Mouse (Mus musculus): ENCODE data around the gene St3gal3. TPM values are rescaled to one million over a fixed set of nuclear protein-coding genes. Genes with fewer than 3 reads are reported as not detected.

St3gal3 gene
- polyA plus RNA-seq, 1 experiment = 6.8 TPM

DNA sequence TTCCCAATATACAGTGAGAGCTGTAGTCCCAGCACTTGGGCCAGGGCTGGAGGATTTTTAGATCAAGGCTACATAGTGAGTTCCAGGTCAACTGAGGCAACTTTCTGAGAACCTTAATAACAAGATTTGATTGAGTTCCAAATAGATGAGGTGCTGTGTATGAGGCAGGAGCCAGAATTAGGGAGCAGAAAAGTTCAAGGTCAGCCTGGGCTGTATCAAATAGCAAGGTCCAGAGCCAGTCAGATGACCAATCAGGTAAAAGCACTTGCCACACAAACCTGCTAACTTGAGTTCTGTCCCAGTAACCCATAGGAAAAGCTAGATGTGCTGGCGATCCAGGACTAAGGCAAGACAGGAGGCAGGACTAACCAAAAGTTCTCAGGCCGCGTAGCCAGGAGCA, 23.0 kb upstream of the St3gal3 start:
- TF ChIP-seq CTCF (IDR thresholded peaks at IDR 0.05; ENCODE audit: control insufficient read depth, insufficient read depth, low read length) (no peak), POLR2A (IDR thresholded peaks at IDR 0.05; ENCODE audit: borderline replicate concordance, control insufficient read depth, low read depth, low read length) (no peak)
- Histone ChIP-seq H3K27ac (ENCODE audit: control insufficient read depth, insufficient read depth, low read depth, low read length, poor library complexity) (no peak overlapping the region), H3K4me3 (replicated peaks; ENCODE audit: control insufficient read depth, low read depth, low read length) (no peak overlapping the region), H3K4me1 (ENCODE audit: control insufficient read depth, insufficient read depth, low read length) (no peaks in the 10 kb centered on the region; the same call in none of the 2 replicates)
- WGBS = 93% methylated on average over 3 of the region's 3 CpGs

GRCm38 (mm10) chr4:118156559-118156958, 21.8 kb upstream of the St3gal3 start:
- no peak for TF ChIP-seq CTCF (IDR thresholded peaks at IDR 0.05; ENCODE audit: control insufficient read depth, insufficient read depth, low read length)
- TF ChIP-seq POLR2A (IDR thresholded peaks at IDR 0.05; ENCODE audit: borderline replicate concordance, control insufficient read depth, low read depth, low read length) = no peak
- 94% methylated on average over 15 of the region's 15 CpGs for WGBS
- H3K4me3 ChIP-seq (replicated peaks; ENCODE audit: control insufficient read depth, low read depth, low read length) = no peak overlapping the region
- H3K27ac ChIP-seq (ENCODE audit: control insufficient read depth, insufficient read depth, low read depth, low read length, poor library complexity) = no peak overlapping the region
- H3K4me1 ChIP-seq (ENCODE audit: control insufficient read depth, insufficient read depth, low read length) = peaks cover 3% of the 10 kb centered on the region

- WGBS = 67% methylated on average over 5 of the region's 5 CpGs
- H3K4me1 ChIP-seq (ENCODE audit: control insufficient read depth, insufficient read depth, low read length) = peaks cover 3% of the 10 kb centered on the region
- H3K27ac ChIP-seq (ENCODE audit: control insufficient read depth, insufficient read depth, low read depth, low read length, poor library complexity) = no peak overlapping the region
- TF ChIP-seq POLR2A (IDR thresholded peaks at IDR 0.05; ENCODE audit: borderline replicate concordance, control insufficient read depth, low read depth, low read length) = no peak
- TF ChIP-seq CTCF (IDR thresholded peaks at IDR 0.05; ENCODE audit: control insufficient read depth, insufficient read depth, low read length) = no peak
- H3K4me3 ChIP-seq (replicated peaks; ENCODE audit: control insufficient read depth, low read depth, low read length) = no peak overlapping the region
These were observed 20.2 kb upstream of the St3gal3 start for GRCm38 (mm10) chr4:118154889-118155288.

DNA sequence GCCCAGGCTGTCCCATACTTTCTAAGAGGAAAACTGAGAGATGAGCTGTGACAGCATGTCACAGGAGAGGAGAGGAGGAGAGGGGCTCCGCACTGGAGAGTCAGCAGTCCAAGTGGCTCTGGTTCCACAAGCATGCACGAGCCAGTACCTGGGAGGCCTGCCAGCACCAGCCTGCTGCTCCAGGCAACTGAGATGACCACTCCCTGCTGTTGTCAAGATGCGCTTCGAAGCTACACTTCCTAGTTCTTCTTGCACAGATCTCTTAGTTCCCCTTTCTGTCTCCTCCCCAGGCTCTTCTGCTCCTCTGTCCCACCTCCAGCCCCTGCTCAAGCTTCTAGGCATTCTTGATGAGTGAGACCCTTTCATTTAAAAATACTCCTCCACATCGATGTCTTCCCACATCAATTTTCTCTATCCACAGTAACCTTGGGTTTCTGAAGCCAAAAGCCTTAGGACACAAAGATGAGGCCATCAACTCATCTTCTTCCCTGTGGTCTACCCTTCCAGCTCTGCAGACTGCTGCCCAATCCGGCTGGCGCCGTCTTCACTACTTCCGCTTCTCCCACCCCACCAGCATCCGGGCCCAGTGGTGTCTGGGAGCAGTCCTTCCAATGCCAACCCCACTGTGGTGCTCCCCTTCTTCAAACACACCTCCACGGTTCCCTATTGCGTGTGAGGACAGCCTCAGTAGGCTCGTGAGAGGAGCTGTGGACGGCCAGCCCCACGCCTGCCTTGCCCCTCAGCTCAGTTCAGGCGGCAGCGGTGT, 17.5 kb upstream of the St3gal3 start:
- Histone ChIP-seq H3K27ac (ENCODE audit: control insufficient read depth, insufficient read depth, low read depth, low read length, poor library complexity) (peak overlapping the region; percentile 70), H3K4me1 (ENCODE audit: control insufficient read depth, insufficient read depth, low read length) (peaks cover 3% of the 10 kb centered on the region), H3K4me3 (replicated peaks; ENCODE audit: control insufficient read depth, low read depth, low read length) (no peak overlapping the region)
- WGBS = 67% methylated on average over 17 of the region's 17 CpGs
- TF ChIP-seq POLR2A (IDR thresholded peaks at IDR 0.05; ENCODE audit: borderline replicate concordance, control insufficient read depth, low read depth, low read length) = peak; percentile 63; the same call in 1 of the 2 replicates
- no peak for TF ChIP-seq CTCF (IDR thresholded peaks at IDR 0.05; ENCODE audit: control insufficient read depth, insufficient read depth, low read length)

DNA sequence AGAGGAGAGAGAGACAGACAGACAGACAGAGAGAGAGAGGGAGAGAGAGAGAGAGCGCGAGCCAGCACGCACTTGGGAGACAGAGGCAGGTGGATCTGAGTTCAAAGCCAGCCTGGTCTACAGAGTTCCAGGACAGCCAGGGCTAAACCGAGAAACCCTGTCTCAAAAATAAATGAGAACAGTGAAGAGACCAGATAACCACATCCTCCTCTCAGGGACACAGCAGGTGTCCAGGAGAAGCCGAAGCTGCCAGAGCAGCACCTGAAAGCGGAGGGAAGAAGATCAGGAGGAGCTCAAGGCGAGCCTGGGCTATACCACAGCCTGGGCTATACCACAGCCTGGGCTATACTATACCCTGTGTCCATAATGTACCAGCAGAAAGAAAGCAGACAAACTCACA, 16.1 kb upstream of the St3gal3 start:
- Histone ChIP-seq H3K4me1 (ENCODE audit: control insufficient read depth, insufficient read depth, low read length) (peaks cover 3% of the 10 kb centered on the region), H3K4me3 (replicated peaks; ENCODE audit: control insufficient read depth, low read depth, low read length) (no peak overlapping the region), H3K27ac (ENCODE audit: control insufficient read depth, insufficient read depth, low read depth, low read length, poor library complexity) (no peak overlapping the region)
- WGBS = 90% methylated on average over 7 of the region's 7 CpGs
- TF ChIP-seq POLR2A (IDR thresholded peaks at IDR 0.05; ENCODE audit: borderline replicate concordance, control insufficient read depth, low read depth, low read length) = no peak

DNA sequence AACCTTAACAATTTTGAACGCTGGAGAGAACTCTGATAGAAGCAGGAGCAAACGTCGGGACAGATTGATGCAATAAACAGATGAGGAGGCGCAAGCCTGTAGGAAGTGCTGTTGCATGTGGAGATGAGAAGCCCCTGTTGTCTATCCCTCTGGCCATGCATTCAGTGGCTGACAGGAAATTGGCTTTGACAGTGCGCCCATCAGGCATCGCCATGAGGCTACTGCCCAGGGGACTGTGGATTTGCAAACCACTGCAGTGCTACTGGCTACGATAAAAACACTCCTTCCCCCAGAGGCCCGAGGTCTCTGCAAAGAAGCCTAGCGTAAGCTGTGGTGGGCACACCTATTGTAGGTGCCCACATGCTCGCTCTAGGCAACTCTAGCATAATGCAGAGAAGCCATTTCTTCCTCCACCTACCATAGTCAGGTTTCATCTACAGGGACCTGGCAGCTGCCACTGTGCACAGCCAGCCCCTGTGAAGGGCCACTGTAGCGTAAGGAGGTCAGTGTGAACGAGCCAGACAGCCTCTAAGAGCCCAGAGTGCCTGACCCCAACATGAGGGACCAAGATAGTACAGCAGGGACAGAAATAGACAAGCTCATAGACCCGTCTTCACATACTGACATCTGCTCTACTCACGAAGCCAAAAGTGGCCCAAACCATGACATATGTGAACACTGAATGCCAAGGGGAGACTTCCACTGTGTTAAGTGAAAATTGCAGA, 15.4 kb upstream of the St3gal3 start:
- WGBS = 82% methylated on average over 14 of the region's 14 CpGs
- Histone ChIP-seq H3K4me3 (replicated peaks; ENCODE audit: control insufficient read depth, low read depth, low read length) (no peak overlapping the region), H3K27ac (ENCODE audit: control insufficient read depth, insufficient read depth, low read depth, low read length, poor library complexity) (no peak overlapping the region), H3K4me1 (ENCODE audit: control insufficient read depth, insufficient read depth, low read length) (peaks cover 3% of the 10 kb centered on the region)
- TF ChIP-seq POLR2A (IDR thresholded peaks at IDR 0.05; ENCODE audit: borderline replicate concordance, control insufficient read depth, low read depth, low read length) = no peak
- no peak for TF ChIP-seq CTCF (IDR thresholded peaks at IDR 0.05; ENCODE audit: control insufficient read depth, insufficient read depth, low read length)

GRCm38 (mm10) chr4:118149055-118149576, 14.4 kb upstream of the St3gal3 start:
- H3K4me1 ChIP-seq (ENCODE audit: control insufficient read depth, insufficient read depth, low read length) = peaks cover 7% of the 10 kb centered on the region
- 85% methylated on average over 10 of the region's 10 CpGs for WGBS
- H3K4me3 ChIP-seq (replicated peaks; ENCODE audit: control insufficient read depth, low read depth, low read length) = no peak overlapping the region
- TF ChIP-seq POLR2A (IDR thresholded peaks at IDR 0.05; ENCODE audit: borderline replicate concordance, control insufficient read depth, low read depth, low read length) (no peak), CTCF (IDR thresholded peaks at IDR 0.05; ENCODE audit: control insufficient read depth, insufficient read depth, low read length) (no peak)
- no peak overlapping the region for H3K27ac ChIP-seq (ENCODE audit: control insufficient read depth, insufficient read depth, low read depth, low read length, poor library complexity)

DNA sequence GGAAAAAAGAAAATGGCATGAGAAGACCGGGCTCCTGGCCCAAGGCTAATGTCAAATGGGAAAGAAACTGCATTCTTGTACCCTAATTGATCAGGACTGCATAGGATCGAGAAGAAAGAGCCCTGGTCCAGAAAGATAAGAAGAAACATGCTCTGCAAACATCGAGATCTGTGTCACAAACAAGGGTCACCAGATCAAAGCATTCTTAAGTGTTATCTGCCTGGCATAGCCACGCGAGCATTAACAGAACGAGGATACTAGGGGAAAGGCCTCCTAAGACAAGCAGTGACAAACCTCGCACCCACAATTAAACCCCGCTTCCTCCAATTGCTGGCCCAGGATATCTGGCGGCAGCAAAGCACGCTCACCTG, 13.6 kb upstream of the St3gal3 start:
- TF ChIP-seq POLR2A (IDR thresholded peaks at IDR 0.05; ENCODE audit: borderline replicate concordance, control insufficient read depth, low read depth, low read length) (no peak), CTCF (IDR thresholded peaks at IDR 0.05; ENCODE audit: control insufficient read depth, insufficient read depth, low read length) (no peak)
- no peak overlapping the region for H3K27ac ChIP-seq (ENCODE audit: control insufficient read depth, insufficient read depth, low read depth, low read length, poor library complexity)
- H3K4me3 ChIP-seq (replicated peaks; ENCODE audit: control insufficient read depth, low read depth, low read length) = no peak overlapping the region
- H3K4me1 ChIP-seq (ENCODE audit: control insufficient read depth, insufficient read depth, low read length) = peaks cover 9% of the 10 kb centered on the region
- WGBS = 76% methylated on average over 10 of the region's 10 CpGs

Measured in bone marrow, adult 2 months (tissue).